Mouse (Mus musculus): ENCODE measurements around the gene Gimd1. TPM values are rescaled to one million over a fixed set of nuclear protein-coding genes. Genes with fewer than 3 reads are reported as not detected.

The Gimd1 gene
- polyA plus RNA-seq, 1 experiment = not detected

DNA sequence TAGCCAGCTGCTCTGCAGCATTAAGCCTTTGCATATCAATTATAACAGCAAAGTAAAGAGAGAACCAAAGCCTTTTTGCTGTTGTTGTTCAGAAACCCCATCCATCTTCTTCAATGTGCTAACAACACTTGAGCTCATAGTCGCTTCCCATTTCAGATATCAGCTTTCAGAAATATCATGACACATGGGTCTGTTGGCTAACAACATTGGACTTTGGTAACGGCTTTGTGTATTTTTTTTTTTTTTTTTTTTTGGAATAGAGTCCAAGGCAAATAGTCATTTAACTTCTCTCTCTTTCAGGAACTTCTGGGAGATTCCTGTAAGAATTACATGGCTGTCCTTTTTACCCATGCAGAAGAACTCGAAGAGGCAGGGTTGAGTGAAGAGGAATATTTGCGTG, 14.5 kb downstream of the Gimd1 start:
- Histone ChIP-seq H3K4me3 (ENCODE audit: insufficient read depth, low read length) (no peak overlapping the region), H3K4me1 (ENCODE audit: control insufficient read depth, insufficient read depth, low read length) (no peaks in the 10 kb centered on the region), H3K27ac (ENCODE audit: insufficient read depth, low read length) (no peak overlapping the region)
- TF ChIP-seq CTCF (IDR thresholded peaks at IDR 0.05; ENCODE audit: borderline replicate concordance, insufficient read depth, low read length) = no peak
- TF ChIP-seq POLR2A (IDR thresholded peaks at IDR 0.05; ENCODE audit: low read depth, low read length) = no peak

GRCm38 (mm10) chr3:132646814-132647213, 17.2 kb downstream of the Gimd1 start:
- H3K4me1 ChIP-seq (ENCODE audit: control insufficient read depth, insufficient read depth, low read length) = no peaks in the 10 kb centered on the region
- no peak for TF ChIP-seq POLR2A (IDR thresholded peaks at IDR 0.05; ENCODE audit: low read depth, low read length)
- no peak for TF ChIP-seq CTCF (IDR thresholded peaks at IDR 0.05; ENCODE audit: borderline replicate concordance, insufficient read depth, low read length)
- no peak overlapping the region for H3K4me3 ChIP-seq (ENCODE audit: insufficient read depth, low read length)
- H3K27ac ChIP-seq (ENCODE audit: insufficient read depth, low read length) = no peak overlapping the region

DNA sequence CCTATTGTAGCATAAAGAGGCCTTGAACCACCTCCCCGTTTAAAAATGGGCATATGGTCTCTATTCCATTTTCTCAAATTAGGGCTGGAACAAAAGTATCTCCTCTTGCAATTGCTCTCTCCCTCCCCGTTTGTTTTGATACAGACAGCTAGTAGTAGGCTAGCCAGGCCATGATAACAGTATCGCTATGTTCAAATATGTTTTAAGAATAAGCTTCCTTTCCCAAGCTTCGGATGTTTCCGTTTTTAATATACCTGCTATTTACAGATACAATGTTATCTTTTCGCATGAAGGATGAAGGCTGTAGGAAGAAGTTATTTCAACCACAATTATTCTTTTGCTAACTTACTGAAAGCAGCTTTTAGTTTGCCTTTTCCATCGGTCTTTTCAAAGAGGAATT, 19.7 kb downstream of the Gimd1 start:
- Histone ChIP-seq H3K4me1 (ENCODE audit: control insufficient read depth, insufficient read depth, low read length) (no peaks in the 10 kb centered on the region), H3K27ac (ENCODE audit: insufficient read depth, low read length) (no peak overlapping the region), H3K4me3 (ENCODE audit: insufficient read depth, low read length) (no peak overlapping the region)
- TF ChIP-seq CTCF (IDR thresholded peaks at IDR 0.05; ENCODE audit: borderline replicate concordance, insufficient read depth, low read length) (no peak), POLR2A (IDR thresholded peaks at IDR 0.05; ENCODE audit: low read depth, low read length) (no peak)

GRCm38 (mm10) chr3:132650191-132650590, 20.6 kb downstream of the Gimd1 start:
- H3K4me1 ChIP-seq (ENCODE audit: control insufficient read depth, insufficient read depth, low read length) = no peaks in the 10 kb centered on the region
- no peak overlapping the region for H3K4me3 ChIP-seq (ENCODE audit: insufficient read depth, low read length)
- TF ChIP-seq CTCF (IDR thresholded peaks at IDR 0.05; ENCODE audit: borderline replicate concordance, insufficient read depth, low read length) = no peak
- TF ChIP-seq POLR2A (IDR thresholded peaks at IDR 0.05; ENCODE audit: low read depth, low read length) = no peak
- H3K27ac ChIP-seq (ENCODE audit: insufficient read depth, low read length) = no peak overlapping the region

DNA sequence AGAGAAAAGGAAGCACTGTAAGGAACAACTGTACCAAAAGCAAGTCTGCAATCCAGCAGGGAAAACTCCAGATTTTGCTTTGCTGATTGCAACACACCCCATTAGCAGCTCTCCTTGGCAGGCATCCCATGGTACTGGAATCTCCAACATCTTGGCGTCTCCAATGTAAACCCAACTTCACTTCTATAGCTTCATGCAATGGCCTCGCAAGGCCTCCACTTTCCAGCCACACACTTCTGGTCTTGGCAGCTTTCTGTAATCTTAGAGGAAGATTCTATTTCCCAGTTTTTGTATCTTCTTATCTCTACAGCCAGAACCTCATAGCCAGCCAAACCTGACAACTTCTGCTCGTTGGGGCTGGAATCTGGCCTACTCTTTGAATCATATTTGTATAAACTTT, 22.2 kb downstream of the Gimd1 start:
- TF ChIP-seq CTCF (IDR thresholded peaks at IDR 0.05; ENCODE audit: borderline replicate concordance, insufficient read depth, low read length) (no peak), POLR2A (IDR thresholded peaks at IDR 0.05; ENCODE audit: low read depth, low read length) (no peak)
- no peak overlapping the region for H3K27ac ChIP-seq (ENCODE audit: insufficient read depth, low read length)

GRCm38 (mm10) chr3:132653959-132654358, 24.3 kb downstream of the Gimd1 start:
- no peak for TF ChIP-seq CTCF (IDR thresholded peaks at IDR 0.05; ENCODE audit: borderline replicate concordance, insufficient read depth, low read length)
- no peak for TF ChIP-seq POLR2A (IDR thresholded peaks at IDR 0.05; ENCODE audit: low read depth, low read length)
- no peak overlapping the region for H3K27ac ChIP-seq (ENCODE audit: insufficient read depth, low read length)
- no peak overlapping the region for H3K4me3 ChIP-seq (ENCODE audit: insufficient read depth, low read length)
- no peaks in the 10 kb centered on the region for H3K4me1 ChIP-seq (ENCODE audit: control insufficient read depth, insufficient read depth, low read length)

More for the DNA sequence above, 22.2 kb downstream of the Gimd1 start:
- Histone ChIP-seq H3K4me1 (ENCODE audit: control insufficient read depth, insufficient read depth, low read length) (no peaks in the 10 kb centered on the region), H3K4me3 (ENCODE audit: insufficient read depth, low read length) (no peak overlapping the region)

DNA sequence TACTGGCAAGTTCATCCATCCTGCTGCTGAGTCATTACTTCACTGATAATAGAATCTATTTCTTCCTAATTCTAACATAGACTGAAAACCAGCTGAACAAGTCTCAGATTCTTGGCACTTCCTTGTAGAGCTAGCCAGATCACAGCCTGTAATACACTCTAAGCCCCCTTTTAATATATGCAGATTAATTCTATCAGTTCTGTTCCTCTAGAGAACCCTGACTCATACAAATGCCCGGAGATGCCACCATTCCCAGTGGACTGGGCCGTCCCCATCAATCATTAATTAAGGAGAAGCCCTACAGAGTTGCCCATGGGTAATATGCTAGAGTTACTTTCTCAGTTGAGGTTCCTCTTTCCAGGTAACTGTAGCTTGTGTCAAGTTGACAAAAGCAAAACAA, 26.3 kb downstream of the Gimd1 start:
- no peak overlapping the region for H3K4me3 ChIP-seq (ENCODE audit: insufficient read depth, low read length)
- TF ChIP-seq CTCF (IDR thresholded peaks at IDR 0.05; ENCODE audit: borderline replicate concordance, insufficient read depth, low read length) (no peak), POLR2A (IDR thresholded peaks at IDR 0.05; ENCODE audit: low read depth, low read length) (no peak)
- no peaks in the 10 kb centered on the region for H3K4me1 ChIP-seq (ENCODE audit: control insufficient read depth, insufficient read depth, low read length)
- H3K27ac ChIP-seq (ENCODE audit: insufficient read depth, low read length) = no peak overlapping the region

DNA sequence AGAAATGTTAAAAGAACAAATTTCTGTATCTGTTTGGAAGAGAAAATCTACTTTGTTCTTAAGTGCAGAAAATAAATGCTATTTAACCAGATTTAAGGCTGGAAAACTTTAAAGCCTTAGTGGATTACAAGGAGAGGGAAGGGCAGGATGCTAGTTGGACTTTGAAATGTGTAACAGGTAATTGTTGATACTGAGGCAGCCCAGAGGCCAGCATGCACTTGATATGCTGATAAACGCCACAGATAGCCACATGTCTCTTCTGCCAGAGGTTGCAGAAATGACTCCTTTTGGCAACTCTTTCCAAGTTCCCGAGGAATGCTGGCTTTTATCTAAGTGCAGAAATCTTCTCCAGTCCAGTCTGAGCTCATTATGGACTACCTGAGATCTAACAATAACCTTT, 47.9 kb downstream of the Gimd1 start:
- 0 out of 2 replicates have a peak, but pooled peaks cover under 1% of the 10 kb centered on the region for H3K4me1 ChIP-seq (ENCODE audit: control insufficient read depth, insufficient read depth, low read length)
- TF ChIP-seq POLR2A (IDR thresholded peaks at IDR 0.05; ENCODE audit: low read depth, low read length) = no peak
- TF ChIP-seq CTCF (IDR thresholded peaks at IDR 0.05; ENCODE audit: borderline replicate concordance, insufficient read depth, low read length) = no peak
- H3K4me3 ChIP-seq (ENCODE audit: insufficient read depth, low read length) = no peak overlapping the region
- no peak overlapping the region for H3K27ac ChIP-seq (ENCODE audit: insufficient read depth, low read length)

GRCm38 (mm10) chr3:132683447-132684230, 54.0 kb downstream of the Gimd1 start, which contains the start of gene Tbck:
Gene Tbck, plus strand, starts transcription at chr3:132684144.
- Histone ChIP-seq H3K4me3 (ENCODE audit: insufficient read depth, low read length) (peak within 1 kb of the TSS; percentile 78), H3K27ac (ENCODE audit: insufficient read depth, low read length) (peak within 1 kb of the TSS; percentile 84), H3K4me1 (ENCODE audit: control insufficient read depth, insufficient read depth, low read length) (peaks cover 3% of the 10 kb centered on the region; the same call in 1 of the 2 replicates)
- TF ChIP-seq POLR2A (IDR thresholded peaks at IDR 0.05; ENCODE audit: low read depth, low read length) = peak; percentile 82
- TF ChIP-seq CTCF (IDR thresholded peaks at IDR 0.05; ENCODE audit: borderline replicate concordance, insufficient read depth, low read length) = no peak

- no peak for TF ChIP-seq CTCF (IDR thresholded peaks at IDR 0.05; ENCODE audit: borderline replicate concordance, insufficient read depth, low read length)
- TF ChIP-seq POLR2A (IDR thresholded peaks at IDR 0.05; ENCODE audit: low read depth, low read length) = peak; percentile 61; the same call in 1 of the 2 replicates
- H3K27ac ChIP-seq (ENCODE audit: insufficient read depth, low read length) = peak within 1 kb of the TSS; percentile 84
- H3K4me1 ChIP-seq (ENCODE audit: control insufficient read depth, insufficient read depth, low read length) = peaks cover 3% of the 10 kb centered on the region; the same call in 1 of the 2 replicates
- H3K4me3 ChIP-seq (ENCODE audit: insufficient read depth, low read length) = peak within 1 kb of the TSS; percentile 78
Measured at GRCm38 (mm10) chr3:132684231-132684928, 54.8 kb downstream of the Gimd1 start, which contains the start of gene Aimp1. Gene Aimp1, minus strand, starts transcription at chr3:132684370.

Other genes starting within 250 kb of the Gimd1 start
- 14.9 and 20.2 TPM in 2 replicates for gene Tbck, start 54.3 kb downstream of the Gimd1 start, polyA plus RNA-seq (2011; ENCODE audit: insufficient read length, low read depth, missing spikeins)
- 117 and 127 TPM in 2 replicates for gene Aimp1, start 54.5 kb downstream of the Gimd1 start, polyA plus RNA-seq (2011; ENCODE audit: insufficient read length, low read depth, missing spikeins)

All from embryonic fibroblast, embryonic 13.5 days (primary cell).